Mouse (Mus musculus) forebrain, embryonic 16.5 days (tissue): ENCODE data around the gene Duoxa1. TPM values are rescaled to one million over a fixed set of nuclear protein-coding genes. Genes with fewer than 3 reads are reported as not detected.
"Not testable (repeated sequence)": the region's sequence is repeated elsewhere in the genome, so short reads cannot be mapped to it uniquely, and the experiment has no call there.

Experiments used
- ATAC-seq: fragments of 200-750 bp; cut with Nextera tagmentation; 2 replicates; pipeline ENCODE4 v1.8.0; 2017; ENCODE audit warnings: mild to moderate bottlenecking, moderate library complexity
- H3K27ac ChIP-seq: fragments of 300-500 bp; sonication (generic); 2 replicates; pipeline ENCODE4 v1.5.1; 2014; ENCODE audit warnings: low read length, control low read depth
- H3K27me3 ChIP-seq: fragments of 300-500 bp; sonication (generic); replicated peaks from 2 replicates; pipeline ENCODE4 v1.6.1; 2014; ENCODE audit warnings: low read length; ENCODE audit not compliant: control insufficient read depth, insufficient read depth
- H3K36me3 ChIP-seq: fragments of 300-500 bp; sonication (generic); 2 replicates; pipeline ENCODE4 v1.6.1; 2014; ENCODE audit not compliant: control insufficient read depth, insufficient read depth
- H3K4me1 ChIP-seq: fragments of 300-500 bp; sonication (generic); replicated peaks from 2 replicates; pipeline ENCODE4 v1.6.1; 2014; ENCODE audit warnings: low read length; ENCODE audit not compliant: control insufficient read depth, insufficient read depth
- H3K4me2 ChIP-seq: fragments of 300-500 bp; sonication (generic); 2 replicates; pipeline ENCODE4 v1.6.1; 2014; ENCODE audit warnings: mild to moderate bottlenecking, low read length, control low read depth
- H3K4me3 ChIP-seq: fragments of 300-500 bp; sonication (generic); replicated peaks from 2 replicates; pipeline ENCODE4 v1.5.1; 2014; ENCODE audit warnings: mild to moderate bottlenecking, low read length, control low read depth
- H3K9ac ChIP-seq: fragments of 300-500 bp; sonication (generic); replicated peaks from 2 replicates; pipeline ENCODE4 v1.6.1; 2014; ENCODE audit warnings: low read depth, low read length, control low read depth
- H3K9me3 ChIP-seq: fragments of 300-500 bp; sonication (generic); 2 replicates; pipeline ENCODE4 v1.6.1; 2016; ENCODE audit warnings: low read length; ENCODE audit not compliant: control insufficient read depth
- WGBS: fragments of 180-500 bp; shearing (Covaris S2); extraction: QIAGEN DNeasy Blood & Tissue Kit; methylation state at CpG from one replicate; pipeline ENCODE4 v1.1.7; 2014; 5-methylcytosine and 5-hydroxymethylcytosine counted together
- polyA plus RNA-seq: library from polyadenylated mRNA; unstranded; fragments of >200 nt; fragmentation: Nextera tagmentation; extraction: Ambion mirVana; gene quantifications from 2 replicates; pipeline ENCODE4 v1.2.1, GENCODE M21; 2015

The Duoxa1 gene
- polyA plus RNA-seq, 1 experiment from 2014 or later: not detected

- H3K27me3 ChIP-seq: 0 out of 2 replicates have a peak, but pooled peaks cover 2% of the 10 kb centered on the region
- no peaks in the 10 kb centered on the region for H3K9me3 ChIP-seq
- peaks cover 42% of the 10 kb centered on the region for H3K4me1 ChIP-seq
- WGBS: 82% methylated on average over 6 of the region's 6 CpGs
- no peak overlapping the region for H3K4me3 ChIP-seq
- no peaks in the 10 kb centered on the region for H3K36me3 ChIP-seq
- H3K27ac ChIP-seq: no peak overlapping the region
- no peak for ATAC-seq
- no peak overlapping the region for H3K9ac ChIP-seq
- H3K4me2 ChIP-seq: no peak overlapping the region
These were observed 39.5 kb upstream of the Duoxa1 start for GRCm38 (mm10) chr2:122352992-122353391.

GRCm38 (mm10) chr2:122351931-122352329, 38.4 kb upstream of the Duoxa1 start:
- Histone ChIP-seq H3K4me1 (peaks cover 47% of the 10 kb centered on the region), H3K4me2 (no peak overlapping the region), H3K27me3 (0 out of 2 replicates have a peak, but pooled peaks cover 2% of the 10 kb centered on the region), H3K9me3 (no peaks in the 10 kb centered on the region), H3K27ac (peak overlapping the region; percentile 82), H3K36me3 (no peaks in the 10 kb centered on the region), H3K4me3 (no peak overlapping the region), H3K9ac (no peak overlapping the region)
- ATAC-seq: peak; percentile 61
- WGBS: 6% methylated on average over 4 of the region's 4 CpGs

GRCm38 (mm10) chr2:122351156-122351930, 37.8 kb upstream of the Duoxa1 start:
- H3K4me2 ChIP-seq: no peak overlapping the region
- WGBS: 11% methylated on average over 5 of the region's 5 CpGs
- no peaks in the 10 kb centered on the region for H3K36me3 ChIP-seq
- no peaks in the 10 kb centered on the region for H3K9me3 ChIP-seq
- peak overlapping the region; percentile 82 for H3K27ac ChIP-seq
- H3K27me3 ChIP-seq: 0 out of 2 replicates have a peak, but pooled peaks cover 2% of the 10 kb centered on the region
- ATAC-seq: peak; percentile 39
- H3K4me1 ChIP-seq: peaks cover 47% of the 10 kb centered on the region
- H3K9ac ChIP-seq: no peak overlapping the region
- no peak overlapping the region for H3K4me3 ChIP-seq

- H3K27ac ChIP-seq: peak overlapping the region; percentile 99
- peak overlapping the region; percentile 58 for H3K4me3 ChIP-seq
- peak overlapping the region; percentile 72 for H3K4me2 ChIP-seq
- peak overlapping the region; percentile 93 for H3K9ac ChIP-seq
- H3K9me3 ChIP-seq: no peaks in the 10 kb centered on the region
- H3K36me3 ChIP-seq: no peaks in the 10 kb centered on the region
- ATAC-seq: peak; percentile 31
- WGBS: 5% methylated on average over 14 of the region's 14 CpGs
- H3K4me1 ChIP-seq: peaks cover 47% of the 10 kb centered on the region
- H3K27me3 ChIP-seq: no peaks in the 10 kb centered on the region
These were observed 35.7 kb upstream of the Duoxa1 start for GRCm38 (mm10) chr2:122349136-122349785.

GRCm38 (mm10) chr2:122348531-122349131, 35.1 kb upstream of the Duoxa1 start:
- under 1% methylated on average over 58 of the region's 63 CpGs for WGBS
- ATAC-seq: peak; percentile 79
- H3K27ac ChIP-seq: peak overlapping the region; percentile 99
- H3K4me2 ChIP-seq: peak overlapping the region; percentile 72
- peaks cover 47% of the 10 kb centered on the region for H3K4me1 ChIP-seq
- peak overlapping the region; percentile 93 for H3K9ac ChIP-seq
- no peaks in the 10 kb centered on the region for H3K27me3 ChIP-seq
- no peaks in the 10 kb centered on the region for H3K36me3 ChIP-seq
- H3K4me3 ChIP-seq: peak overlapping the region; percentile 58
- no peaks in the 10 kb centered on the region for H3K9me3 ChIP-seq

- H3K27ac ChIP-seq: no peak overlapping the region
- H3K4me1 ChIP-seq: peaks cover 35% of the 10 kb centered on the region
- H3K36me3 ChIP-seq: no peaks in the 10 kb centered on the region
- H3K9ac ChIP-seq: no peak overlapping the region
- WGBS: 85% methylated on average over 3 of the region's 3 CpGs
- ATAC-seq: no peak
- H3K9me3 ChIP-seq: no peaks in the 10 kb centered on the region
- no peak overlapping the region for H3K4me3 ChIP-seq
- H3K27me3 ChIP-seq: no peaks in the 10 kb centered on the region
- no peak overlapping the region for H3K4me2 ChIP-seq
These were observed 33.7 kb upstream of the Duoxa1 start for GRCm38 (mm10) chr2:122347257-122347656.

GRCm38 (mm10) chr2:122346164-122346563, 32.6 kb upstream of the Duoxa1 start:
- not testable (repeated sequence) for ATAC-seq, H3K27ac ChIP-seq, H3K4me2 ChIP-seq, H3K9me3 ChIP-seq, H3K27me3 ChIP-seq, H3K36me3 ChIP-seq, H3K4me3 ChIP-seq, H3K9ac ChIP-seq
- 90% methylated on average over 6 of the region's 6 CpGs for WGBS
- H3K4me1 ChIP-seq: peaks cover 24% of the 10 kb centered on the region

GRCm38 (mm10) chr2:122345106-122345893, 31.8 kb upstream of the Duoxa1 start:
- Histone ChIP-seq H3K9ac (no peak overlapping the region), H3K4me1 (peaks cover 18% of the 10 kb centered on the region), H3K9me3 (no peaks in the 10 kb centered on the region), H3K4me3 (no peak overlapping the region), H3K27ac (no peak overlapping the region), H3K4me2 (no peak overlapping the region), H3K36me3 (no peaks in the 10 kb centered on the region), H3K27me3 (no peaks in the 10 kb centered on the region)
- ATAC-seq: no peak
- 86% methylated on average over 6 of the region's 6 CpGs for WGBS
